Mouse (Mus musculus): Measurements from ENCODE around the gene Omd. TPM values are rescaled to one million over a fixed set of nuclear protein-coding genes. Genes with fewer than 3 reads are reported as not detected.

Gene Omd
- 1 to 10 TPM; 1.1 to 1.6 TPM for total RNA-seq (2021)
- polyA plus RNA-seq (2012; rRNA removed) = 0.94 and 1.2 TPM in 2 replicates
- long read RNA-seq = 0 reads

DNA sequence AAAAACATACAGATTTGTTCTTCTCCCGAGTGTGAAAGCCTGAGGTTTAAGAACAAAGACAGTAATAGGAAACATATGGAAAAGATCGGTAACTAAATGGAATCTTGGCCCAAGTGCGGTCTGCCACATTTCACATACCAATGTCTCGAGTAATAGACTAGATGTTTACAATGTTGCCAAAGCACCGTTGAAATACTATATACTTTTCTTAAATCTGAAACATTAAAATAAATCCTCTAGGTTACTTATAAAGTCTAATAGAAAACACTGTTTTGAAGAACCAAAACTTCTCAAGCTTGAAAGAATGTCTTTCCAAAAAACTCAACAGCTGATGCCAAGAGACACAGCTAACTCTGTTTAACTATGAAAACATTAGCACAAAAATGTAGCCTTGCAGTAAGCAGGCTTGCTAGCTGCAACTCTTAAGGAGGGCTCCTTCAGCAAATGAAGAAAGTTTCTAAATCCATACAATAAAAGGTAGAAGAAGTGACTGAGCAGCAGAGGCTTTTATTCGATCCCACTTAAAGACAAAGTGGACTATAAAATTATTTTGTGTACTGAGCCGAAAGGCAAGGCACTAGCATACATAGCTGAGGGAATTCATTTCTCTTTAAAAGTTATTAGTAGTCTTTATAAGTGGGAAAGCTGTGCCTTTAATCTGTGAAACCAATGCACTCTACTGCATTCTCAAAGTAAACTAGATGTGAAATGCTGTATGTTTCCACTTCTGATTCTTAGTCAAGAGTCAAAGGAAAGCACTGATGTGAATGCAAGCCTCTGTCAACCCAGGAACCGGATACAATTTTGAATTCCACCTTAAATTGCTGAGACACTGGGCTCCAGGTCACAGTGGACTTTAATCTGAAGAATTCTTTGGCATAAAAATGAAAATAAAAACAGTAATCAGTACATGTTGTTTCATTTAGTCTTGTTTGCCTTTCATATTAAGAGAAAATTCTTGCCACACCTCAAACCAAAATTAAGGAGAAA lies at the start of gene Omd:
TSS of gene Omd (plus strand) at position 922 of the 990 bp plus-strand sequence.
- H3K27ac ChIP-seq = peak within 1 kb of the TSS; percentile 76
- no peak within 1 kb of the TSS for H3K4me3 ChIP-seq
- intact Hi-C loops (cut with DNase I) = loop anchor here (5.0 kb wide), 1 partner anchor 40 kb away; the partner anchor contains the start of gene Aspn
- no peak for DNase-seq
- H3K4me1 ChIP-seq (ENCODE audit: control insufficient read depth, insufficient read depth, low read length) = no peaks in the 10 kb centered on the region; the same call in 1 of the 2 replicates
- H3K36me3 ChIP-seq (ENCODE audit: control insufficient read depth, insufficient read depth, low read length) = no peaks in the 10 kb centered on the region
- no peak within 1 kb of the TSS for H3K9ac ChIP-seq (ENCODE audit: low read depth, low read length)
- H3K27me3 ChIP-seq (ENCODE audit: control insufficient read depth, insufficient read depth, low read length) = no peaks in the 10 kb centered on the region
- H3K79me2 ChIP-seq (replicated peaks; ENCODE audit: control insufficient read depth, insufficient read depth, low read length) = no peaks in the 10 kb centered on the region
- TF ChIP-seq POLR2A (IDR thresholded peaks at IDR 0.05; ENCODE audit: insufficient read depth, low read depth, low read length) = no peak
- no peak for TF ChIP-seq CTCF (IDR thresholded peaks at IDR 0.05)
- TF ChIP-seq EP300 (IDR thresholded peaks at IDR 0.05; ENCODE audit: insufficient read depth, low read depth, low read length) = no peak
- 48% methylated on average over 8 of the region's 8 CpGs for WGBS

DNA sequence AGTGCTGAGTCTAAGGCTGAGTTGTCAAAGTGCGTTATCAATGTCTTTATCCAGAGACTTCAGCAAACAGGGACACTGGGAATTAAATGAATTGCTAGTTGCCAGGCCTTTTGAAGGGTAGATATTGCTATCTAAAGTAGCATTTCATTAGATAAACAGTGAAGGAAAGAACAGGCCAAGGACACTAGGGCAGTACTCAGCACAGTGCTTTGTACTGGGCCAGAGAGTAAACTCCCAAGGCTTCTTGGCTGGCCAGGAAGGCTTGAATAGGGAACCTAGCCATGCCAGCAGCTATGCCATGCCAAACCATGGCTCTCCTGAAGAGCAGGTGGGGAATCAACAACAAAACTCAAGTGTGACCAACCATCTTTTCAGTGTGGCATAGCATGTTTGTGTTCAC lies 45.3 kb upstream of the Omd start:
- TF ChIP-seq CTCF (IDR thresholded peaks at IDR 0.05) (no peak), POLR2A (IDR thresholded peaks at IDR 0.05; ENCODE audit: insufficient read depth, low read depth, low read length) (no peak), EP300 (IDR thresholded peaks at IDR 0.05; ENCODE audit: insufficient read depth, low read depth, low read length) (no peak)
- no peak overlapping the region for H3K4me3 ChIP-seq
- H3K4me1 ChIP-seq (ENCODE audit: control insufficient read depth, insufficient read depth, low read length) = no peaks in the 10 kb centered on the region; the same call in 1 of the 2 replicates
- DNase-seq = no peak
- no peak overlapping the region for H3K9ac ChIP-seq (ENCODE audit: low read depth, low read length)
- no peaks in the 10 kb centered on the region for H3K36me3 ChIP-seq (ENCODE audit: control insufficient read depth, insufficient read depth, low read length)
- H3K79me2 ChIP-seq (replicated peaks; ENCODE audit: control insufficient read depth, insufficient read depth, low read length) = no peaks in the 10 kb centered on the region
- 96% methylated on average over 1 of the region's 1 CpGs for WGBS
- no peaks in the 10 kb centered on the region for H3K27me3 ChIP-seq (ENCODE audit: control insufficient read depth, insufficient read depth, low read length)
- no peak overlapping the region for H3K27ac ChIP-seq
- intact Hi-C loops (cut with DNase I) = no loop called here

DNA sequence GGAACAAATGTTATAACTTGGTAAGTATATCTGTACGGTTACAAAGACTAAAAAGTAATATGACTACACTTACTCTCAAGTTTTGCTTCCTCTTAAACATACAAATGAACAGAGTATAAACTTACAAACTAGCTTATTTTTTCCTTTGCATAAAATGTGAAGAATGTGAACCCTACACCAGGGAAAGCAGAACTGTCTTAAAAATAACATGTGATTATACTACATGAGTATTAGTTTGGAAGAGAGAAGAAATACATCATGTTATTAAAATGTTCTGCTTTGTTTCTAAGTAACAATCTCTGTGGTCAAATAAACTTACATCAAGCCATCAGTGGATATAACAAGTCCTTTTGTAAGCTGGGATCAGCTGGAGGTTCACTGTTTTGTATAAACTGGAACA lies 43.6 kb upstream of the Omd start:
- no peaks in the 10 kb centered on the region for H3K36me3 ChIP-seq (ENCODE audit: control insufficient read depth, insufficient read depth, low read length)
- TF ChIP-seq EP300 (IDR thresholded peaks at IDR 0.05; ENCODE audit: insufficient read depth, low read depth, low read length) = no peak
- TF ChIP-seq POLR2A (IDR thresholded peaks at IDR 0.05; ENCODE audit: insufficient read depth, low read depth, low read length) = no peak
- no peak for TF ChIP-seq CTCF (IDR thresholded peaks at IDR 0.05)
- H3K9ac ChIP-seq (ENCODE audit: low read depth, low read length) = no peak overlapping the region
- no peaks in the 10 kb centered on the region for H3K79me2 ChIP-seq (replicated peaks; ENCODE audit: control insufficient read depth, insufficient read depth, low read length)
- H3K27ac ChIP-seq = no peak overlapping the region; the same call in 1 of the 2 replicates
- no peaks in the 10 kb centered on the region for H3K27me3 ChIP-seq (ENCODE audit: control insufficient read depth, insufficient read depth, low read length)
- 86% methylated on average over 1 of the region's 1 CpGs for WGBS
- H3K4me3 ChIP-seq = no peak overlapping the region
- intact Hi-C loops (cut with DNase I) = no loop called here
- DNase-seq = no peak
- H3K4me1 ChIP-seq (ENCODE audit: control insufficient read depth, insufficient read depth, low read length) = no peaks in the 10 kb centered on the region; the same call in 1 of the 2 replicates

DNA sequence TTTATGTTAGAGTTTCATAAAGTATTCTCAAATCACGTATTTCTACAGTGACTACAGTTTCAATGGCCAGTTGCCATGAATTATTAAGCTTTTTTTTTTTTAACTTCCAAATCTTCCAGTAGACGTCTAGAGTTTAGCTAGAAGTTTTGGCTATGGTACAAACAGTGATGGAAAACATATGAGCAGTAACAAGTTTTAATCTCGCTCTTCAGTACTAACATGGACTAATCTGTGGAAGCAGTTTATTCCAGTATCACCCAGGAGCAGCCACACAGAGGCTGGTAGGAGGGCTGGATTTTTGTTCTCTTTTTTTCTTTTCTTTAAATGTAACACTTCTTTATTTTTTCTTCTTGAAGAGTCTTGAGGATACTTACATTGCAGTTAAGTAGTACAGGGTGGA lies 38.0 kb upstream of the Omd start, which contains the start of gene Aspn:
TSS of gene Aspn (plus strand) at position 165 of the 400 bp plus-strand sequence.
- Histone ChIP-seq H3K27me3 (ENCODE audit: control insufficient read depth, insufficient read depth, low read length) (no peaks in the 10 kb centered on the region), H3K4me1 (ENCODE audit: control insufficient read depth, insufficient read depth, low read length) (peaks cover 5% of the 10 kb centered on the region), H3K36me3 (ENCODE audit: control insufficient read depth, insufficient read depth, low read length) (peaks cover 2% of the 10 kb centered on the region; the same call in 1 of the 2 replicates), H3K9ac (ENCODE audit: low read depth, low read length) (no peak within 1 kb of the TSS), H3K4me3 (peak within 1 kb of the TSS; percentile 31), H3K27ac (peak within 1 kb of the TSS; percentile 66), H3K79me2 (replicated peaks; ENCODE audit: control insufficient read depth, insufficient read depth, low read length) (no peaks in the 10 kb centered on the region)
- intact Hi-C loops (cut with DNase I) = loop anchor here (5.0 kb wide), 1 partner anchor 38 kb away; the partner anchor contains the start of gene Omd
- WGBS = 67% methylated on average over 3 of the region's 3 CpGs
- peak; percentile 43; the same call in 1 of the 2 replicates for TF ChIP-seq POLR2A (IDR thresholded peaks at IDR 0.05; ENCODE audit: insufficient read depth, low read depth, low read length)
- no peak for TF ChIP-seq CTCF (IDR thresholded peaks at IDR 0.05)
- DNase-seq = no peak

DNA sequence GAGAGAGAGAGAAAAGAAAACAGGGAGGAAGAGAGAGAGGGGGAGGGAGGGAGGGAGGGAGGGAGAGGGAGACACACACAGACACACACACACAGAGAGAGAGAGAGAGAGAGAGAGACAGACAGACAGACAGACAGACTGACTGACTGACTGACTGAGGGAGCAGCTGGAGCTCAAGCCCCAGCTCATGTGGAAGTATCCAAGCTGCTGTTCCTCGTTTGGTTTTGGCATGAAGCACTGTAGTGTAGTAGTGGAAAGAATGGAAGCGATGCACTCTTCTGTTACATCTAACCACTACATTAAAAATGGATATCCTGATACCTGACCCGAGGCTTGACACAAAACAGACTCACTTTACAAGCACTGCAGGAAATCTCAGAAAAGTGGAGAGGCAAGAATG lies 36.6 kb upstream of the Omd start:
- TF ChIP-seq EP300 (IDR thresholded peaks at IDR 0.05; ENCODE audit: insufficient read depth, low read depth, low read length) = no peak
- no peak for TF ChIP-seq CTCF (IDR thresholded peaks at IDR 0.05)
- no peak for TF ChIP-seq POLR2A (IDR thresholded peaks at IDR 0.05; ENCODE audit: insufficient read depth, low read depth, low read length)
- DNase-seq = peak in 1 of 2 experiments; percentile 16
- intact Hi-C loops (cut with DNase I) = loop anchor here (5.0 kb wide), 2 partner anchors 38 to 93 kb away; no protein-coding TSS in a partner anchor
- Histone ChIP-seq H3K79me2 (replicated peaks; ENCODE audit: control insufficient read depth, insufficient read depth, low read length) (no peaks in the 10 kb centered on the region), H3K4me1 (ENCODE audit: control insufficient read depth, insufficient read depth, low read length) (peaks cover 5% of the 10 kb centered on the region), H3K36me3 (ENCODE audit: control insufficient read depth, insufficient read depth, low read length) (peaks cover 2% of the 10 kb centered on the region; the same call in 1 of the 2 replicates), H3K27me3 (ENCODE audit: control insufficient read depth, insufficient read depth, low read length) (no peaks in the 10 kb centered on the region), H3K4me3 (peak overlapping the region; percentile 26), H3K27ac (peak overlapping the region; percentile 65), H3K9ac (ENCODE audit: low read depth, low read length) (peak overlapping the region; percentile 63)
- 15% methylated on average over 3 of the region's 3 CpGs for WGBS
